Mouse (Mus musculus): Measurements from ENCODE around the gene Wdr74. TPM values are rescaled to one million over a fixed set of nuclear protein-coding genes. Genes with fewer than 3 reads are reported as not detected.

Gene Wdr74
- total RNA-seq (2021), result 10 to 100 TPM; 39.9 to 47.9 TPM
- long read RNA-seq, experiment 1, transcript Wdr74-201 (11 exons, 1,204 nt), result major isoform, 16 of 22 reads
- long read RNA-seq, experiment 1, partial matches to known transcripts, result 1 of 22 reads
- long read RNA-seq, experiment 1, other reads (novel, unspliced or antisense), result 5 of 22 reads
- long read RNA-seq, experiment 2, transcript Wdr74-201 (11 exons, 1,204 nt), result major isoform, 29 of 40 reads
- long read RNA-seq, experiment 2, partial matches to known transcripts, result 2 of 40 reads
- long read RNA-seq, experiment 2, other reads (novel, unspliced or antisense), result 6 of 40 reads

DNA sequence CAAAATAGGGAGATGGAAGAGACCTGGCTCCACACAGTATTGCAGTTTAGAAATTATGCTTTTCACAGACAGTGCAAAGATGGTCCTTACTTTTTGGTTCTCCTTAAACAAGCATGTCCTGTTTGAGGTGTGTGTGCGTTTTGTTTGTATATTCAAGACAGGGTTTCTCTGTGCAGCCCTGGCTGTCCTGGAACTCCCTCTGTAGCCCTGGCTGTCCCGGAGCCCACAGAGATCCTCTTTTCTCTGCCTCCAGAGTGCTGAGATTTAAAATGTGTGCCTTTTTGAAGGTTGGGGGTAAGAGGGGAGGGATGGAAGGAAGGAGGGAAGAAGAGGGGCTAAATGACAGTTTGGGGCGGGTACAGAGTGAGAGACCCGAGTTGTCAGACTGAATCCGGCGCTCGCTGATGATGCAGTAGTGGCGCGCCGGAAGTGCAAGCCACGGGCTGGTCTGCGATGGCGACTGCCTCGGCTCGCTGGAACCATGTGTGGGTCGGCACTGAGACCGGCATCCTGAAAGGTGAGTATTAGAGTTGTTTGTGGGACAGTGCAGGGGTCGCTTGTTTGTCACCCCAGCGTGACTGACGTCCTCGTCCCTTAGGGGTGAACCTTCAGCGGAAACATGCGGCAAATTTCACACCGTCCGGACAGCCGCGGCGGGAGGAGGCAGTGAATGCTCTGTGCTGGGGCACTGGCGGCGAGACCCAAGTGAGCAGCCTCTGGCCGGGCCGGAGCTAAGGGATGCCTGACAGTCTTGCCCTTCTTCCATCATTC lies at the start of gene Wdr74:
Gene Wdr74, plus strand, starts transcription at position 439 of the 771 bp plus-strand sequence.
- peak; percentile 89 to 94 for DNase-seq (ENCODE audit: low spot score in 2 of 2)

DNA sequence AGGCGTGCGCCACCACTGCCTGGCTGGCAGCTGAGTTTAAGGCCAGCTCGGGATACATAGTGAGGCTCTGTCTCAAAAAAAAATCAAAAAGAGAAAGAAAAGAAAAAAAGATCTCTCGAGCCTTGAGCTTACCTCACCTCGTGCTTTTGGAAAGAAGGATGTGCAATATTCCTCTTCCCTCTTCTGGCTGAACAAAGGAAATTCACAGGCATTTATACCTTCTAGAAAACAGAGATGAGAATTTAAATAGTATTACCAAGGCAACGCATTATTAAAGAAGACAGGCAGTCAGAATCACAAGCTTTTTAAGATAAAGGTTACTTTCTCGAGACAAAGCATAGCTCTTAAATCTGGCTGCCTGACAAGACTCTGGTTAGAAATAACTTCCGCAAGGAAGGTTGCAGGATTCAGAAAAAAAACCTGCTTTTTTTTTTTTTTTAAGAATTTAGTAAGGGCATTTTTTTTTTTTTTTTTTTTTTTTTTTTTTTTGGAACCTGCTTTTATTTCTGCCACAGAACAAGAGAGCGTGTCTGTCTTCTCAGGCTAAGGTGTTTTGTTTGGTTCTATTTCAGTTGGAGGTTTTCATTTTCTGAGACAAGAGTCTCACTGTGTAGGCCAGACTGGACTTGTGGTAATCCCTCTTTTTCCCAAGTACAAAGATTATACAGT lies 43.6 kb upstream of the Wdr74 start:
- DNase-seq (ENCODE audit: low spot score in 2 of 2), result no peak

DNA sequence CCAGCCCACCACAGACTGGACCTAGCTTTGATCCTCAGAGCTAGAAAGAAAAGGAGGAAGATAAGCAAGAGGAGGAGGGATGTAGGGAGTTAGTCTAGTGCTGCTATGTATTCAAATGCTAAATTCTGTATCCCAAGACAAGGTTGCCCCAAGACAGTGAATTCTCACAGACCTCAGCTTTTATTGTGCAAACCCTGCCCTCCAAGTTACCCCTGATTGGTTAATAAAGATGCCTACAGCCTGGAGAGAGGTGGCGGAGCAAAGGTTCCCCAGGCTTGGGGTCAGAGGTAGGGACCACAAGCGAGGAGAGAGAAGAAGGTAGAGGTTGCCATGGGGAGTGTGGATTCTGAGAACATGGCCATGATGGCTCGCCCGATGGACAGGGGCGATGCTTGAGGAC lies 42.9 kb upstream of the Wdr74 start:
- DNase-seq (ENCODE audit: low spot score in 2 of 2), result no peak

DNA sequence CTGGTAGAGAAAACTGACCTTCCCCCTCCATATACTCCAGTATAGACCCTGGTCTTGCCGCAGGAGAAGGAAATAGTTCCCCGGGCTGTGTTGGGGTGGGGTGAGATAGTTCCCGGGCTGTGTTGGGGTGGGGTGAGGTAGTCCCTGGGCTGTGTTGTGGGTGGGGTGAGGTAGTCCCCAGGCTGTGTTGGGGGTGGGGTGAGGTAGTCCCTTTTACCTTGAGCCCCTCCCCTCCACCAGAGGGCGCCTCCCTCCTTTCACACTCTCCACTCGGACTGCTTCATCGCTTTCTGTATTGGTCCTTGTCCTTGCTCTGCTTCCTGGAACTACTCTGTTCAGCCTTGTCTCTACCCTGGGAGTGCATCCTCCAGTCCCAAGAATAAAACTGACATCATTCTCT lies 40.3 kb upstream of the Wdr74 start:
- DNase-seq (ENCODE audit: low spot score in 2 of 2), result no peak

DNA sequence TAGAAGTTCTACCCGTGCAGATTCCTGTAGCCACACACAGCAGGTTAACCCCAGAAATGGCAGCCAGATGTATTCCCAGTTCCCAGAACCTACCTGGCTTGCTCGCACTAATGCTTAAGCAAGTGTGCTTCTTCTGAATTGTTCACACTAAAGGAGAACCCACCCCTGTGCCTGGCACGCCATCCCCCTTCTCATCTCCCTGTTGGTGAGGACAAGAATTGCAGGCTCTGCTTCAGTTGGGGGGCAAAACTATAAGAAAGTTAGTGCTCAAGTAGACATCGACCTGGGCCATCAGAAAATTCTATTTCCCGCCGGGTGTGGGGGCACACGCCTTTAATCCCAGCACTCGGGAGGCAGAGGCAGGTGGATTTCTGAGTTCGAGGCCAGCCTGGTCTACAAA lies 36.0 kb upstream of the Wdr74 start:
- no peak for DNase-seq (ENCODE audit: low spot score in 2 of 2)

DNA sequence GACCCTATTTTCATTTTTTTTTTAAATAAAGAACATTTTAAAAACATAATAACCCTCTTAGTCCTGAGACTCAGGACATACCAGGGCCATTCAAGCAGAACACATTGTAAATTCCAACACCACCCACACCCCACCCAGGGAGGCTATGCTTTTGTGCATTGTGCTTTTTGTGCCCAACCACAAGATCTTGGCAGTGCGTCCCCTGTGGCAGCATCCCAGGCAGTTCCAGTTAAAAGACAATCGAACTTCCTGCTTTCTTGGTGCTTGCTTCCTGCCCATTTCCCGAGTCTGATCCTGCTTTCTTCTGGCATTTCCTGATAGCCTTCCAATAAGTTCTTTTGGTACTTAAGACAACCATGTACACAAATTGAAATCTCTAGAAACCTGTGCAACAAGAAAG lies 33.2 kb upstream of the Wdr74 start:
- DNase-seq (ENCODE audit: low spot score in 2 of 2), result no peak

DNA sequence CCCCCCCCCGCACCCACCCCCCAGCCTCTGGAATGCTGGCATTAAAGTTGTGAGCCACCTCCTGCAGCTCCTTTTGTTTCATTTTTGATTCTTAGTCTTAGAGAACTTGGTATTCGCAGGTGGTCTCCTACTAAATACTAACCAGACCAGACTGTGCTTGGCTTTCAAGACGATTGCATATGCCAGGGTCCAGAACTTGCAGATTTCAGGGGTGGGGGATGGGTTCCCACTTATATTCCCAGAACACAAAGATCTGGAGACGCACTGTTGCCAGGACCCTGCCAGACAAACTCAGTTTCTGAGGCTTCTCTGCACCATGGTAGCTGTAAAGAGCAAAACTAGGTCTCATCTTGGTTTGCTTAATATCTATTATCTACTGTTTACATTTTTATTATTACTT lies 32.1 kb upstream of the Wdr74 start:
- no peak for DNase-seq (ENCODE audit: low spot score in 2 of 2)

DNA sequence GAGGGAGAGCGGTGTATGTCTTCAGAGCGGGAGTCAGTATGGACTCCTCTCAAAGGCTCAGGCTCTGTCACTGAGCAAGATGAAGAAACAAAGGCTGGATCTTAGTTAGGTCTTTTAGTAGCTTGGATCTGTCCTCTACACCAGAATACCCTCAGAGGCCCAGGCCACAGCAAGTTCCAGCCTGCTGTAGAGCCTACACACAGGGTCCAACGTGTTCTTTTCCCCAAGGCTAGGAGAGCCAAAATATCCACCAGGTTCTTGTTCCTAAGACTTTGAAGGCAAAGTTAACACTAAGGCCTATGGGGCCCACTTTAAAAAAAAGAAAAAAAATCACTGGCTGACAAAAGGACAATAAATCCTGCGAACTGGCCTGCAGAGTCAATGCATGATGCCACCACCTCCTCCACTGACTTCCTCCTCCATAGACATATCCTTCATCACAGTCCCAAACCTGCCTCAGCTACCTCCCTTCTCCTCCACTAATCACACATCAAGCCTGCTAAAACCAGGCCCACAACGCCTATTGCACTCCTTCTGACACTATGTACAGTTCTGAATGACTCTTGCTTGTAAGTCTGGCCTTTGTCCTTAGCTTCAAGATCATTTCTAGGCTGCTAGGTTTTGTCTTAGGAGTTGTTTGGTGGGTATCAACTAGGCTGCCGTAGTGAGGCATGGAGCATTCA lies 30.5 kb upstream of the Wdr74 start:
- DNase-seq (ENCODE audit: low spot score in 2 of 2), result no peak

DNA sequence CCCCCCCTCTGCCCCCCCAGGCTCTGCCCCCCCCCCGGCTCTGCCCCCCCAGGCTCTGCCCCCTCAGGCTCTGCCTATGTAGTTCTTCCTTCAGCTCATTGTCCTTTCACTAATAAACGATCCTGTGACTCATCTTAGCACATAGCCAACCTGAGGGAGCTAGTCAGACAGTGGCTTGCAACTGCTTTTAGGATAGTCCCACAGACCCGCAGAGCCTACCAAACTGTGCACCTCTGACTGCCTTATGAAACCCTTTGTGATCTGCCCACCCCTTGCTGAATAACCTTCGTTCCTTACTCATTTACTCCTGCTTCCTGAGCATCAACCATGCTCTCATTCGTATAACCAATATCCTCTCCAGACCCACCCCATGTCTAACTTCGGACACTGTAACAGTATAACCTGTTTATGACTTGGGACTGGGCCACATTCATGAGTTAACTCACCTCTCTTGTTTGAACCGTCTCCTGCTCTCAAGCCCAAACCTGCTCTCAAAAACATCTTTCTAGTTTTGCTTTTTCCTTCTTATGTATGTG lies 29.4 kb upstream of the Wdr74 start:
- no peak for DNase-seq (ENCODE audit: low spot score in 2 of 2)

DNA sequence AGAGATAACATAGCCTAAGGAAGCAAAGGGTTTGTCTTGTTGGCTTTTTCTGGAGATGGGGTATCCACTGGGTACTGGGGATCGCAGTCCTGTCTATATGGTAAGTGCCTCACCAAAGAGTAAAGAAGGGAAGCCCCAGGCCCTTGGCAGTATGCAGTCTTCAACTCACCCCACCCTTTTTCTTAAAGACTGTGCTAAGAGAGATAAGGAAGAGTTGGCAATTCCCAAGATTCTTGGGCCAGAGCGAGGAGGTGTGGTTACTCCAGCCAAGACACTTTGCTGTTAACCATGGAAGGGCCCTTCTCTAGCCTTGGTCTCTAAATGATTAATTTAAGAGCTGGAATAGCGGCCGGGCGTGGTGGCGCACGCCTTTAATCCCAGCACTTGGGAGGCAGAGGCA lies 28.7 kb upstream of the Wdr74 start:
- no peak for DNase-seq (ENCODE audit: low spot score in 2 of 2)

DNA sequence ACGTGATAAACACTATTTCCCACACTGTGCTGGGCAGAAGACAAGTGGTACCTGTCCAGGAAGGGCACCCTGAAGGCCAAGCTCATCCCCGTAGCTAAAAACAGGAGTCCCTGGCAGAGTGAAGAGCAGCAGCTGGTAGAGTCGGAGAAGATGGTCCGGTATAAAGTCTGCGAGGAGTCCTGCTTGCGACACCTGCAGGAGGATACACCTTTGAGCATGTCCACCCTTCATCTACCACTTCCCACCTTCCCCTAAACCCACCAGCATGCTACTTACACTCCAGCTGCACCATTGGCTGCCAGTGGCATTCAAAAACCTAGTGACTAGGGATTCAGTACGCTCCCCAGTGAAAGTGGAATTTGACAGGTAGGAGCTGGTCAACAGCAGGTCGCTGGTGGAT lies 26.7 kb upstream of the Wdr74 start:
- no peak for DNase-seq (ENCODE audit: low spot score in 2 of 2)

DNA sequence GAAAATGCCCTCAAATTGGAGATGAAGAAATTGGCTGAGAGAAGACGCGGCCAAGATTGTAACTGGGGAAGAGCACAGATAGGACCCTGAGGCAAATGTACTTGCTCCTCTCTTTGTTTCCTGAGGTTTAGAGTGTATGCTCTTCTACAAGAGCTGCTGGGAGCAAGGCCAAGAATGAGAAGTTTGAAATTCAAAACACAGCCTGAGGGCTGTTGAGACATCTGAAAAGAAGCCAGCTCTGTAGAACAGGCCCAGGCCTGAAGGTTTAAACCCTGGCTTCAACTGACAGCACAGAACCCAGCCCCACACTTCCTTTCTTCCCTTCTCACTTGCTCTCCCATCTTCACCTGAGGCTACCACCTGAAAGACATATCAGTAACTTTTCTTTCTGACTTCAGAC lies 25.6 kb upstream of the Wdr74 start:
- DNase-seq (ENCODE audit: low spot score in 2 of 2), result peak in 1 of 2 experiments; percentile 65

DNA sequence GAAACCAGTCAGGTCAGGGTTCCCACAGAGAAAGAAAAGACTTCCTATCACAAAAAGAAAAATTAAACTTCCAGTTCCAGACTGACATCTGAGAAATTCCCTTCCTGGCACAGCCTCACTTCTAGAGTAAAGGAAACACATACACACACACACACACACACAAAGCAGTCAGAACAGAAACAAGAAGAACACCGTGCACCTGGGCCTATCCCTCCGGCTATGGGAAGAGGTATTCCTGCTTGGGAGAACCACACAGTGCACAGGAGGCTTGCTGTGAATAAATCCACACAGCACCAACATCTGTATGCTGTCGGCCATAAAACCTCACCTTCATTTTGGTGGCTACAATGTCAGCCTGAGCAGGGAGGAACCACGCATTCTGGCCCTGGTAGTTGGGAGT lies 24.1 kb upstream of the Wdr74 start:
- DNase-seq (ENCODE audit: low spot score in 2 of 2), result no peak

DNA sequence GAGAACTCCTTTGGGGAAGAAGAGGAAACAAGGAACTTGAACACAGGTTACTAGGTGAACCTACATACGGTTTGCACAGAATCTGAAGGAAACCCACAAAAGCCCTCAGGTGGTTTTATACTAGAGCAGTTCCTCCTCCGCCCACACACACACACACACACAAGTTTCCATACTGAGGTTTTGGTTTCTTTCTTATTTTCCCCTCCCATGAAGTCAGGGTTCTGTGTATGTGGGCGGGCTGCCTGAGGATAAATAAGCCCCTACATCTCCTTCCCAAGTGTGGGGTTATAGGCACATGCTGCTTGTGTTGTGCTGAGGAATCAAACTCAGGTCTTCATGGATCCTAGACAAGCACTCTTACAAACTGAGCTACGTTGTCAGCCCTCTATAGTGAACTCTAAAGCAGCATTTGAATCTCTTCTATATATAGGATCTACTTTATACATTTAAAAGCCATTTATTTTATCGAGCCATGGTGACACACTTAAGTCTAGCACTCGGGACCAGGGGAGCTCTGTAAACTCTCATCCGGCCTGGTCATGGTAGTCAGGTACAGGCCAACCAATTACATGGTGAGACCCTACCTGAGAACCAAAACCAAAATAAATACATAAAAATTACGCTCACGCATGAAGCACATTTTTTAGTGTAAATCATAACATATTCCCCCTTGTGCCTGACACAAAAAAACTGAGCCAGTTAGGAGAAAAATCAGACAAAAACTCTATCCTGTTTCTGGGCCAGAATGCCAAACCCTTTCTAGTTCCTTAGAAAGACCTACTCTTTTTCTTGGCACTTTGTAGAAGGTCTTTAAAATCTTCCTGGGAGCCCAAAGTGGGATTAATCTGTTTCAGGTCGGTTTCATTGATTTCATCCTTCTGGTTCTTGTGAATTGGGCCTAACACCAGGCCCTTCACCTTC lies 23.4 kb upstream of the Wdr74 start:
- no peak for DNase-seq (ENCODE audit: low spot score in 2 of 2)

DNA sequence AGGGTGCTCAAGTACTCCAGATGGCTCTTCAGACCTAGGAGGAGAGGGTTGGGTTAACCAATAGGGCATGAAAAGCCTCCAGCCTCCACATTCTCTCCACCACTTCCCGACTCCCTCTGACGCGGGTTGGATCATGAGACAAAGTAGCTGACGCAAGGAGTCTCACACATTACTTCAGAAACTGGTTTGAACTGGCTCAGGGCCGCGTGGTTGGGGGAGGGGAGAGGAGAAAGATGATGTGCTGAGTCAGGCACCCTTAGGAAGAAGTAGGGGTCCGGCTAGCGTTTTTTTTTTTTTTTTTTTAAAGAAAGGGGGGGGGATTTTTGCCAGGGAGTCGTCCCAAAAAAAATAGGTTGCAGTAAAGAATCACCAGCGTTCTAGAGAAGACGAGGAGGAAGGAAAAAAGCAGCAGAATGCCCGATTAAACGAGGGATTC lies 22.7 kb upstream of the Wdr74 start:
- peak; percentile 60 to 72 for DNase-seq (ENCODE audit: low spot score in 2 of 2)

DNA sequence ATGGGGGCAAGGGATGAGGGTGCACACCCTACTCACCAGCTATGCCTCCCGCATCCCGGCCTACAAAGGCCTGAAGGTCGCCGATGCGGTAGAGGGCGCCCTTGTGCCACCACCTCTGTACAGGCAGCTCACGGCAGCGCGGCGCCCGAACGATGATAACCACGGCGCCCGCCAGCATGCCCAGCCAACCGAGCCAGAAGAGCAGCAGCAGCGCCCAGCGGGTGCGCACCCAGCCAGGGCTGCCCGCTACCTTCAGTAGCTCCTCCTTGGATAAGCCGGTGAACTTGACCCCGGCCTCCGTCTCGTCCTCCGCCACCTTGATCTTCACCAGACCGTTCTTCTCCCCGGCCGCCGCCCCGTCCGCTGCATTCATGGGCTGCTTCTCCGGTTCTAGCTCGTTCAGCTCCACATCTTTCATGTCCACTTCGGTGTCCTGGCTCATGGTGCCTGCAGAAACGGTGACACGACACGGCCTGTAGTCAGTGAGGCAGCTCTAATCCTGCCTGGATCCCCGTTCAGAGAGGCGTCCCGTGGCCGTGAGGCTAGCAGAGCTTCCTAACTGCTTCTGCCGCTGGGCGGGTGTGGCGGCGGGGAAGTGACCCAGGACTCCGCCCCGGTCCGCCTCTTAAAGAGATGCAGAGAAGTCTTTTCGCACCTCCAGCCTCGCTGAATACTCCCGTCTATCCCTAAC lies 22.2 kb upstream of the Wdr74 start:
- DNase-seq (ENCODE audit: low spot score in 2 of 2), result peak; percentile 90 to 96

DNA sequence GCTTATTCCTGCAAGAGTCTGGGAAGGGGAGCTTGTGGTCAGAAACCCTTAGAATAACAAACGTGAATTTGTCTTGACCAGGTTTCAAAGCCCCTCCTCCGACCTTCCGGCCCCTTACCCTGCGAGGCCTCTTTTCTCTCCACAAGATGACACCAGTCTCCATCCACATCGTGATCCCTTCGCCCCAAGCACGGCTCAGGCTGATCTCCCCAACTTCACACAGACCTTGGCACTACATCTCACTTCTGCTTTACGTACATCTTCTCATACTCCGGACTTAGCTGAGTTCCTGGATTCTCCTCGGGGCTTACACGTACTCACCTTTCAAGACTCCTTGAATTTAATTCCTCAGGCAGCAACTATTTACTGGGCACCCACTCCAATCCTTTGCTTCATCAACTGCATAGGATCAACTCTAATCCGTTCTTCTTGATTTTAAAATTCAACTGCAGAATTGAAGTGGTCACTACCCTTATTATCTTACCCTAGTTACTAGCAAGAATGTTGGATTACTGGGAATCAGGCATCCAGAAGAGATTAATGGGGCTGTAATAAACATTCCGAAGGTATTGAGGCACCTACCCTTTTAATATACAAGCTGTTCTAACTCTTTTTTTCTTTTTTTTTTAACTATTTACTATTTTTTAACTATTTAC lies 21.5 kb upstream of the Wdr74 start:
- DNase-seq (ENCODE audit: low spot score in 2 of 2), result no peak

DNA sequence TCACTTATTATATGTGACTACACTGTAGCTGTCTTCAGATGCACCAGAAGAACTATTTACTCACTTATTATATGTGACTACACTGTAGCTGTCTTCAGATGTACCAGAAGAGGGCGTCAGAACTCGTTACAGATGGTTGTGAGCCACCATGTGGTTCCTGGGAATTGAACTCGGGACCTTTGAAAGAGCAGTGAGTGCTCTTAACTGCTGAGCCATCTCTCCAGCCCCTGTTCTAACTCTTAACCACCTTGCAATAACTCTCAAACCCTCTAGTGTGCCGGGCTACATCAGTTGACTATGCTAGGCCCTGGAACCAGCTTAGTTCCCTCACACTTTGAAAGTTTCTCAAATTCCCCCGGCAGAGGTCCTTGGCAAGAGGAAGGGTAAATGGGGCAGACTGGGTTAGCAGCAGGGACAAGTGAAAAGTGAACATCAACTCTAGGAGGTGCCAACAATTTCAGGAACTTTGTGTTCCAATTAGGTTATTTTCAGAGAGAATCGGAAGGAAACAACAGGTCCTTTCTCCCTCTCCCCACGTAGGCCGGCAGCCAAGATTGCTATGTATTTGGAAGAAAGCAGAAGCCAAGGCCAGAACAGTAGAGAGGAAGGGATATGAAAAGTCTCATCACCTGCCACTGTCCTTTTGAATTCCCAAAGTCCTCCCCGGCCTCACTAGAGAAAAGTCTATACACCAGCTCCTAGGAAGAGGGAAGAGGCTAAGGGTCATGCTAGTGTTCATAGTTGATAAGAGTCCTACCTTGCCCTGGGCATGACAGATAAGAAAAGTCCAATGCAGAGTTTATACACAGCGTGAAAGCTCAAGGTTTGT lies 20.8 kb upstream of the Wdr74 start:
- peak in 1 of 2 experiments; percentile 32 for DNase-seq (ENCODE audit: low spot score in 2 of 2)

Measured in layer of hippocampus, postnatal 14 days (tissue).